Mouse (Mus musculus) liver, embryonic 14.5 days (tissue): ENCODE measurements around the gene Gclc. TPM values are rescaled to one million over a fixed set of nuclear protein-coding genes. Genes with fewer than 3 reads are reported as not detected.

ENCODE experiments used
- ATAC-seq: fragments of 200-750 bp; cut with Nextera tagmentation; 2 replicates; pipeline ENCODE4 v1.8.0; 2017; ENCODE audit warnings: moderate number of reproducible peaks, mild to moderate bottlenecking, moderate library complexity; ENCODE audit not compliant: insufficient read depth
- DNase-seq, 3 experiments: peaks; one replicate each; pipeline ENCODE4 v3.0.0-alpha.2; 2012 to 2013; ENCODE audit warnings: low read depth in 3 of 3, low spot score in 3 of 3
- H3K27ac ChIP-seq: fragments of 300-500 bp; sonication (generic); 2 replicates; pipeline ENCODE4 v1.5.1; 2014; ENCODE audit warnings: moderate library complexity, mild to moderate bottlenecking, control low read depth, inconsistent platforms
- H3K27me3 ChIP-seq: fragments of 300-500 bp; sonication (generic); 2 replicates; pipeline ENCODE4 v1.6.1; 2014; ENCODE audit warnings: mild to moderate bottlenecking, low read length, moderate library complexity; ENCODE audit not compliant: control insufficient read depth, insufficient read depth
- H3K36me3 ChIP-seq: fragments of 300-500 bp; sonication (generic); replicated peaks from 2 replicates; pipeline ENCODE4 v1.6.1; 2014; ENCODE audit warnings: low read depth; ENCODE audit not compliant: control insufficient read depth, insufficient read depth
- H3K4me1 ChIP-seq, 2 experiments: fragments of 200-500 bp in 1 of 2; fragments of 300-500 bp in 1 of 2; sonication (generic) in 1 of 2; replicated peaks; 2 replicates each; pipeline ENCODE4 v1.6.1; 2012 to 2014; ENCODE audit warnings: antibody characterized with exemption in 1 of 2, inconsistent platforms in 1 of 2, low read length in 1 of 2; ENCODE audit not compliant: control insufficient read depth in 2 of 2, insufficient read depth in 2 of 2
- H3K4me2 ChIP-seq: fragments of 300-500 bp; sonication (generic); 2 replicates; pipeline ENCODE4 v1.6.1; 2014; ENCODE audit warnings: low read depth, mild to moderate bottlenecking, control low read depth, moderate library complexity
- H3K4me3 ChIP-seq, 2 experiments: fragments of 200-500 bp in 1 of 2; fragments of 300-500 bp in 1 of 2; sonication (generic) in 1 of 2; 2 replicates each; pipeline ENCODE4 v1.5.1; 2012 to 2014; ENCODE audit warnings: low read depth in 2 of 2, low read length in 2 of 2, mild to moderate bottlenecking in 2 of 2, control low read depth in 1 of 2, inconsistent platforms in 1 of 2, moderate library complexity in 1 of 2; ENCODE audit not compliant: insufficient read depth in 1 of 2
- H3K9ac ChIP-seq: fragments of 300-500 bp; sonication (generic); replicated peaks from 2 replicates; pipeline ENCODE4 v1.6.1; 2014; ENCODE audit warnings: mild to moderate bottlenecking, control low read depth, moderate library complexity
- H3K9me3 ChIP-seq: fragments of 300-500 bp; sonication (generic); 2 replicates; pipeline ENCODE4 v1.6.1; 2016; ENCODE audit warnings: low read length, mixed read lengths; ENCODE audit not compliant: control insufficient read depth
- CTCF ChIP-seq: IDR thresholded peaks from 2 replicates; pipeline ENCODE4 v1.5.1; 2016; ENCODE audit warnings: antibody characterized with exemption, low read depth, control low read depth
- EP300 ChIP-seq: IDR thresholded peaks from 2 replicates; pipeline ENCODE4 v1.6.1; 2016; ENCODE audit warnings: antibody characterized with exemption, low read depth
- WGBS: fragments of 180-500 bp; shearing (Covaris S2); extraction: QIAGEN DNeasy Blood & Tissue Kit; methylation state at CpG from one replicate; pipeline ENCODE4 v1.1.7; 2014; ENCODE audit not compliant: insufficient replicate concordance; 5-methylcytosine and 5-hydroxymethylcytosine counted together
- polyA plus RNA-seq, 2 experiments: library from polyadenylated mRNA; depleted of rRNA in 1 of 2; stranded (reverse) in 1 of 2; unstranded in 1 of 2; fragments of >200 nt; fragmentation: Nextera tagmentation in 1 of 2; extraction: Ambion mirVana in 1 of 2; gene quantifications; 2 replicates each; pipeline versions ENCODE4 v1.2.1 to v1.2.3; 2012 to 2014

Gene Gclc
- polyA plus RNA-seq, 2 experiments: 26.6 to 30.9 TPM

DNA sequence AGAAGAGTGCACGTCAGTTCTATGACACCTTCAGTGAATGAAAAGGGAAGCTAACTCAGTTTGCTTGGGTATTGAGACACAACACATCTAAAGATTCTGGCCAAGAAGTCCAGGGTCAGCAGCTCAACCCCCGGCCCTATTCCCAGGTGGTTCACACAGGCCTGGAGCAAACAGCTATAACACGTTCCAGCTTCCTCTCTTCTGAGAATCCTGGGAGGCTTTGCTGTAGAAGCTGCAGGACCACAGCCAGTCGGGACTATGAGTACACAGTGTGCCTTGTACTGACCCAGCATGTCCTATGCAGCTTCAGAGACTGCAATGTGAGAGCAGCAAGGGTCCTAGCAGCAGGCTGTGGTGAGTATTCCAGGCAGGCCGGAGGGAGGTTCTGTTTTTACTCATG is 84.3 kb downstream of the Gclc start:
- no peak overlapping the region for H3K9ac ChIP-seq
- ATAC-seq: no peak

More for the DNA sequence above, 84.3 kb downstream of the Gclc start:
- Histone ChIP-seq H3K27ac (no peak overlapping the region), H3K27me3 (no peaks in the 10 kb centered on the region), H3K36me3 (no peaks in the 10 kb centered on the region), H3K4me3 (no peak overlapping the region), H3K4me1 (no peaks in the 10 kb centered on the region; a peak in 1 of 4 replicates), H3K4me2 (no peak overlapping the region), H3K9me3 (no peaks in the 10 kb centered on the region)
- no peak for DNase-seq
- no peak for TF ChIP-seq EP300
- no peak for TF ChIP-seq CTCF
- WGBS: 66% methylated on average over 5 of the region's 5 CpGs

Other genes starting within 250 kb of the Gclc start
- 2.3 and 3.2 TPM in 2 replicates for gene Lrrc1, start 209.7 kb upstream of the Gclc start, polyA plus RNA-seq (2012; rRNA removed)
- gene Lrrc1, start 209.7 kb upstream of the Gclc start, polyA plus RNA-seq (2014; fragmentation: Nextera tagmentation; extraction: Ambion mirVana): 2.9 and 3.1 TPM in 2 replicates
- gene Klhl31, start 118.0 kb upstream of the Gclc start, polyA plus RNA-seq (2012; rRNA removed): under 0.01 and 0.01 TPM in 2 replicates
- gene Klhl31, start 118.0 kb upstream of the Gclc start, polyA plus RNA-seq (2014; fragmentation: Nextera tagmentation; extraction: Ambion mirVana): not detected in 2 replicates
- 9.7 and 10.5 TPM in 2 replicates for gene Elovl5, start 162.8 kb downstream of the Gclc start, polyA plus RNA-seq (2012; rRNA removed)
- 15.7 and 19.3 TPM in 2 replicates for gene Elovl5, start 162.8 kb downstream of the Gclc start, polyA plus RNA-seq (2014; fragmentation: Nextera tagmentation; extraction: Ambion mirVana)